Comparison of ENCODE assay signal across 14 mouse cellular contexts in genomic region chr7:27602835-27603234, GRCm38 (mm10). TPM values are rescaled to one million over a fixed set of nuclear protein-coding genes. Genes with fewer than 3 reads are reported as not detected.
DNase-seq lines count a peak whose midpoint lies in the region; ATAC-seq and TF ChIP-seq lines count a peak whose summit lies in the region.
"Had no signal": no experiment of that assay in that cellular context is flagged by ENCODE, and none has a peak within 500 bp of the region (broad histone marks: within the 10 kb centered on the region; RNA-seq: fewer than 3 reads in every experiment).

No protein-coding gene starts in this region.

- no peak for TF ChIP-seq POLR2A in kidney, adult 2 months (IDR thresholded peaks at IDR 0.05; ENCODE audit: low read depth, low read length)
- no peak for TF ChIP-seq POLR2A in testis, adult 2 months (IDR thresholded peaks at IDR 0.05; ENCODE audit: control insufficient read depth, low read depth, low read length)

- H3K9me3 ChIP-seq in kidney, embryonic 14.5 days (ENCODE audit: control insufficient read depth, low read length) = no peaks in the 10 kb centered on the region
- H3K9me3 ChIP-seq: G1E; limb, embryonic 15.5 days had no signal

- H3K27ac ChIP-seq in kidney, adult 2 months (ENCODE audit: insufficient read depth, low read depth, low read length) = peak overlapping the region; percentile 19
- no peak overlapping the region for H3K27ac ChIP-seq in kidney, embryonic 14.5 days (ENCODE audit: low read depth, low read length)
- peak overlapping the region; percentile 7 for H3K27ac ChIP-seq in testis, adult 2 months (ENCODE audit: control insufficient read depth, insufficient read depth, low read depth, low read length)
- H3K27ac ChIP-seq: limb, embryonic 15.5 days had no signal

- peaks cover 38% of the 10 kb centered on the region for H3K4me1 ChIP-seq in kidney, adult 2 months (ENCODE audit: control insufficient read depth, insufficient read depth, low read length)
- H3K4me1 ChIP-seq in kidney, embryonic 14.5 days (ENCODE audit: control insufficient read depth, insufficient read depth, low read length) = peaks cover 30% of the 10 kb centered on the region; the same call in 1 of the 2 replicates
- peaks cover 21% of the 10 kb centered on the region for H3K4me1 ChIP-seq in testis, adult 2 months (ENCODE audit: control insufficient read depth, insufficient read depth, low read length)

- no peak overlapping the region for H3K9ac ChIP-seq in kidney, embryonic 14.5 days (ENCODE audit: low read depth, low read length)
- H3K9ac ChIP-seq: limb, embryonic 15.5 days had no signal

- no peak overlapping the region for H3K4me2 ChIP-seq in kidney, embryonic 14.5 days (replicated peaks; ENCODE audit: low read depth, low read length)
- H3K4me2 ChIP-seq: limb, embryonic 15.5 days had no signal

- TF ChIP-seq CTCF in kidney, adult 2 months (conservative IDR thresholded peaks at IDR 0.05; ENCODE audit: insufficient read depth, insufficient read length, low read depth, low read length) = no peak
- TF ChIP-seq CTCF in testis, adult 2 months (IDR thresholded peaks at IDR 0.05; ENCODE audit: control insufficient read depth, insufficient read depth, insufficient replicate concordance, low read depth, low read length) = no peak

- no peaks in the 10 kb centered on the region for H3K36me3 ChIP-seq in kidney, adult 2 months (ENCODE audit: control insufficient read depth, insufficient read depth, low read length)
- H3K36me3 ChIP-seq in kidney, embryonic 14.5 days (ENCODE audit: control insufficient read depth, insufficient read depth, low read length) = peaks cover 3% of the 10 kb centered on the region; the same call in 1 of the 2 replicates
- H3K36me3 ChIP-seq in testis, adult 2 months (ENCODE audit: control insufficient read depth, insufficient read depth, low read length) = no peaks in the 10 kb centered on the region

- 51% methylated on average over 7 of the region's 7 CpGs for WGBS in kidney, adult 2 months
- 75% methylated on average over 7 of the region's 7 CpGs for WGBS in kidney, embryonic 14.5 days

- H3K4me3 ChIP-seq in kidney, adult 2 months (ENCODE audit: insufficient read depth, low read depth, low read length) = no peak overlapping the region
- no peak overlapping the region for H3K4me3 ChIP-seq in kidney, embryonic 14.5 days (ENCODE audit: low read length)
- H3K4me3 ChIP-seq in testis, adult 2 months (ENCODE audit: control insufficient read depth, low read depth, low read length) = no peak overlapping the region
- H3K4me3 ChIP-seq: limb, embryonic 15.5 days had no signal

- H3K27me3 ChIP-seq in kidney, adult 2 months (replicated peaks; ENCODE audit: control insufficient read depth, insufficient read depth, low read length) = no peaks in the 10 kb centered on the region
- H3K27me3 ChIP-seq in kidney, embryonic 14.5 days (ENCODE audit: control insufficient read depth, insufficient read depth, low read length) = no peaks in the 10 kb centered on the region
- H3K27me3 ChIP-seq in testis, adult 2 months (ENCODE audit: control insufficient read depth, insufficient read depth, low read length) = no peaks in the 10 kb centered on the region
- H3K27me3 ChIP-seq: limb, embryonic 15.5 days had no signal

- peak; percentile 58 for DNase-seq in adrenal gland, postnatal 14 days
- DNase-seq in adrenal gland, postnatal 25 days = no peak
- peak; percentile 45 for DNase-seq in kidney, adult 2 months
- no peak for DNase-seq in testis, postnatal 10 days (ENCODE audit: low spot score)
- no peak for DNase-seq in frontal cortex, postnatal 36 days (ENCODE audit: low spot score in 2 of 2)
- DNase-seq in embryo, embryonic 11 days = no peak
- DNase-seq: B cell, adult 2 months; kidney, postnatal 36 days; right cerebral cortex, postnatal 25 days; thymus, postnatal 14 days had no signal

- no peak for ATAC-seq in kidney, embryonic 14.5 days (ENCODE audit: low FRiP score, low TSS enrichment)

RNA-seq across cellular contexts. Expression of gene Akt2, which starts 11.5 kb away (rescaled TPM):
- total RNA-seq in adrenal gland, postnatal 14 days (2021) = 197 and 255 TPM in 2 replicates
- 150 and 209 TPM in 2 replicates for total RNA-seq in adrenal gland, postnatal 25 days (2021)
- polyA plus RNA-seq in kidney, adult 2 months (2012; rRNA removed) = 83.9 and 89.2 TPM in 2 replicates
- polyA plus RNA-seq in kidney, embryonic 14.5 days (2014; fragmentation: Nextera tagmentation; extraction: Ambion mirVana) = 63.4 and 96.7 TPM in 2 replicates
- polyA plus RNA-seq in testis, adult 2 months (2012; rRNA removed) = 54.9 and 58.7 TPM in 2 replicates

RNA-seq across cellular contexts. Expression of gene 2310022A10Rik, which starts 49.8 kb away (rescaled TPM):
- total RNA-seq in adrenal gland, postnatal 14 days (2021) = 13.6 and 14.4 TPM in 2 replicates
- 16.9 and 18.0 TPM in 2 replicates for total RNA-seq in adrenal gland, postnatal 25 days (2021)
- 16.9 and 19.3 TPM in 2 replicates for polyA plus RNA-seq in kidney, adult 2 months (2012; rRNA removed)
- polyA plus RNA-seq in kidney, embryonic 14.5 days (2014; fragmentation: Nextera tagmentation; extraction: Ambion mirVana) = 19.7 and 21.4 TPM in 2 replicates
- 27.6 and 28.1 TPM in 2 replicates for polyA plus RNA-seq in testis, adult 2 months (2012; rRNA removed)

RNA-seq across cellular contexts. Expression of gene Pld3, which starts 49.8 kb away (rescaled TPM):
- 87.2 and 100 TPM in 2 replicates for total RNA-seq in adrenal gland, postnatal 14 days (2021)
- 108 and 114 TPM in 2 replicates for total RNA-seq in adrenal gland, postnatal 25 days (2021)
- polyA plus RNA-seq in kidney, adult 2 months (2012; rRNA removed) = 142 and 163 TPM in 2 replicates
- polyA plus RNA-seq in kidney, embryonic 14.5 days (2014; fragmentation: Nextera tagmentation; extraction: Ambion mirVana) = 63.9 and 78.8 TPM in 2 replicates
- 121 and 130 TPM in 2 replicates for polyA plus RNA-seq in testis, adult 2 months (2012; rRNA removed)

RNA-seq across cellular contexts. Expression of gene Ttc9b, which starts 50.9 kb away (rescaled TPM):
- total RNA-seq in adrenal gland, postnatal 14 days (2021) = 0.26 and 0.83 TPM in 2 replicates
- total RNA-seq in adrenal gland, postnatal 25 days (2021) = not detected in 2 replicates
- polyA plus RNA-seq in kidney, adult 2 months (2012; rRNA removed) = not detected in 2 replicates
- 0.20 TPM in 1 of 2 replicates, not detected in the other for polyA plus RNA-seq in kidney, embryonic 14.5 days (2014; fragmentation: Nextera tagmentation; extraction: Ambion mirVana)
- 0.29 and 0.51 TPM in 2 replicates for polyA plus RNA-seq in testis, adult 2 months (2012; rRNA removed)
- total RNA-seq: G1E had no signal
- polyA plus RNA-seq: G1E had no signal

Comparison
In these comparisons a context has a peak if more than half of its experiments do, and no peak if none do; other contexts are left out.
1. DNase-seq: peak in adrenal gland, postnatal 14 days (single experiment) and kidney, adult 2 months (single experiment); none in adrenal gland, postnatal 25 days (single experiment), testis, postnatal 10 days (single experiment), frontal cortex, postnatal 36 days (0 of 2) and embryo, embryonic 11 days (single experiment).